Mouse (Mus musculus) urinary bladder, adult 2 months (tissue): ENCODE measurements at regions not wholly inside any gene's neighbourhood (a gene's known extent, or its start where the extent isn't known, plus 50 kb on each side); places are given as distances from the start of the nearest gene placed in this dataset.
A peak's percentile ranks its signal among the peaks of the same experiment; 100 is the strongest.

Experiments
- DNase-seq: peaks from one replicate; pipeline ENCODE4 v3.0.0; 2022; ENCODE audit warnings: low spot score

DNA sequence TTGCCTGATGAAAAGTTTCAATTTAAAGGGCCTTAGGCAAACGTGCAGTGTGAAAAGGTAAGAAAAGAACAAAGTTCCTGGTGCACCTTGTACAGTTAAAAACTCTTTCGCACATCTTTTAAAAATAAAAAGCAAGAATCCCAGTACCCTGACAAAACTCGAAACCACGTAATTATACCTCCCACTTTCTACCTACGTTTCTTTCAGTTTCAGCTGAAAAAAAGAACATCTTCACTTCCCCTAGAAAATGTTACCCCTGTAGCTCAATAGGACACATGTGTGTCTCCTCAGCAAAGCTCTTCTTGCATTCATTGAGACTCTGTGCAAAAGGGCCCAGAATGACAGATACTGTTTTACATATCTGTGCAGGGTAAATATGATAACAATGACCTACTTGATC, 113.2 kb downstream of the Spry2 start:
- DNase-seq, result no peak

DNA sequence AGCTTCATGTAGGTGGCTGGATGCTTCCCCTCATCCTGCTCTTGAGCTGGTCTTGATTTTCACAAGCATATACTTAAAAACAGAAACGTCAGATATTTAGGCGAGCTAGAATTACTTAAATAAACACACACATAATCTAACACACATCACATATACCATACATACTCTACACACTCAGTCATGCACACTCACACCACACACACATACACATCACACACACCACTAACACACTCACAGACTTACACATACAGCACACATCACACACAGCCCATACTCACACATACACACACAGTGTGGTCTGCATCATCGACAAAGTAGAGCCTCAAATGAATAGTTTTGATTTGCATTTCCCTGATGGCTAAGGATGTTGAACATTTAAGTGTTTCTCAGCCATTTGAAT, 116.9 kb downstream of the Spry2 start:
- DNase-seq, result no peak

- DNase-seq, result no peak
These were observed 117.3 kb downstream of the Spry2 start for GRCm38 (mm10) chr14:105779349-105779748.

DNA sequence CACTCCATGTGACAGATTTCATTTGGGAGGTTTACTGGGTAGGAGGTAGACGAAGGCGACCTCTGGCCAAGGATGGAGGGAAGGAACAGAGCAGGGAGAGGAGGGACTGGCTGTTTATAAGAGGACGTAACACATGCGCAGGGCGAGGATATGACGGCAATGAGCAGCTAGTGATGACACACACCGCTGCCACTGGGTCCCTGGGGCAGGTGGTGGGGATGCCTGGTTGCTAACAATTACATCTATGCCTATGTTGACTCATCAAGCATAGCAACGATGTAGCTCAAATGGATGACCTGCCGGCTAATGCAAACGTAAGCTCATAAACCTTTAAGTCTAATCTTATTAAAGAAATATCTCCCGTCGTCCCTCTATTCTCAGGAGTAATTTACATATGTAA, 122.9 kb downstream of the Spry2 start:
- no peak for DNase-seq

- DNase-seq, result no peak
These were observed 129.5 kb downstream of the Spry2 start for GRCm38 (mm10) chr14:105767100-105767499.

DNA sequence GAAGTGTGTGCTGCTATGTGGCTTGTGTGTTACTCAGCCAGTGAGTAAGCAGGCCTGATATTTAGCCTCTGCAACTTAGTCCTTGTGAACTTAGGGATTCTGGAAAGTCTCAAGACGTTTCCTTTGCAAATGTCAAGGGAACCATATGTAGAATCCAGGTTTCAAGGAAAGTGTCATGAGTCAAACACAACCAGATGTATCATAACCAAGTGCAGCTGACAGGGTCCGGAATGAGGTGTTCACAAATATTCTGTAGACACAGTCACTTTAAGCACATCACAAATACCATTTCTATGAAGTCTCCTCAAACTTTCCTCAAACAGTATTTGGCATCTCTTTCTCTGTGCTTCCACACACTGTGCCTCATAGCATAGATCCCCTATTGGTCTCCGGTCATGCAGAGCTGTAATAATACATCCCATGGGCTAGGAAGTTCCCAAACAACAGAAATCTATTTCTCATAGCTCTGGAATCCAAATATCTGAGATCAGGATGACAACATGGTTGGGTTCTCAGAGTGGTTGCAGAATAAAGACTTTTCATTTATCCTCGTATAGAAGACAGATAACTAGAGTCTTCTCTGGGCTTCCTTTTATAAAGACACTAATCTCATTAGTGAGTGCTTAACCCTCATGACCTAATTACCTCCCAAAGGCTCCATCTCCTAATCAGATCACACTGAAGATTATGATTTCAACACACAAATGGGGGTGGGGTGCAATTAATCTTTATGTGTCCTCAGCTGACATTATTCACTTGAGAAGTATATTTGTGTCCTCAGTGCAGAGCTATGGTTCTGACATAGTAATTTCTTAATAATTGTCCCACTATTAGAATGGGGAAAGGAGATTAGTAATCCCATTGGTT, 143.9 kb downstream of the Spry2 start:
- no peak for DNase-seq

- DNase-seq, result no peak
These were observed 144.9 kb downstream of the Spry2 start for GRCm38 (mm10) chr14:105751762-105752161.

GRCm38 (mm10) chr14:105744578-105744977, 152.0 kb downstream of the Spry2 start:
- DNase-seq, result no peak

DNA sequence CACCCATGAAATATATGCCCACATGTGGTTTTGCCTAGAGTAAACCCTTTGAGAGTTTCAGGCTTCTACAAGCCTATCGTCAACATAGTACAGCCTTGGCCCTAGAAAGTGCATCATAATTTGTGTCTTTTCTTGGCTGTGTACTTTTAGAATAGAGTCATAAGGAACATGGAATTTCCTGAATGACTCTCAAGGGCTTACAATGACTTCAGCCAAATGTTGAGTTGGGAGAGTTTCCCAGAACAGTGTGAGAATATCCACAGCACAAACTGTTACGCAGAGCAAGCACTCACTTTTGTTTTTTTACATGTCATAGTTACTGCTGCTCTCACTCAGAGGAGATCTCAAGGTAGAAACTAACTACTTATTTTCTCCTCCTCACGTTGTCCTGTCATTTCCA, 152.5 kb downstream of the Spry2 start:
- no peak for DNase-seq

DNA sequence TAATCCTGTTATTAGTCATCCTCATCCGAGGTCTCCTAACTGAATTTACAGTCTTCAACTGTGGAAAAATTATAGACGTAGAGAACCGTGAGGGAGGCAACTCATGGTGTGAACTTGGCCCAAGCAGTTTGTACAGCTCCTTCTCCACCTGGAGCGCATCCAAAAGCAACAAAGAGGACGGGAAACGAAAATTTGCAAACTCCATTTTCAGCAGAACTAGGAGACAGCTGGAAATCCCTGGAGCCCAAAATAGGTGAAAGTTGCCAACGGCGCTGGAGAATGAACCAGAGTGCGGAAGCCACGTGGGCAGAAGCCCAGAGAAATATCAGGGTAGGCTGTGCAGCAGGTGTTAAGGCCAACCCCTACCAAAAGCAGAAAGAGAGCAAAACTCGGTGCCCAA, 155.7 kb downstream of the Spry2 start:
- no peak for DNase-seq

GRCm38 (mm10) chr14:105738568-105738967, 158.1 kb downstream of the Spry2 start:
- DNase-seq, result no peak

DNA sequence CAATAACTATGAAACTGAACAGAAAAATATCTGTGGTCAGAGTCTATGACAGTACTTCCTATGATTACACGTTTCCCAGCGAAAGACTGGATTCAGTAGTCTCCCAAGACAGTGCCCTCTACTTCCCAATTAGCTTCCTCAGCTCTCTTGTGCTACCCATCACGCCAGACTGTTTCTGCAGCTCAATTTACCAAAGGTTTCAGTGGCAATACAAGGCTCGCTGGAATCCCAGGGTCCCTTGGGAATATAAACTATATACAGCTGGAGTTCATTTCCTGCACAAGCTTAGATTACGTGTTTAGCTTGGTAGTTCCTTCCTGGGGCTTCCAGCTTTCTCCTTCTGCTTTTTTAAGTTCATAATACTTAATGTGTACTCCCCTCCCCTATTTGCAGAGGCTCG, 160.3 kb downstream of the Spry2 start:
- no peak for DNase-seq

DNA sequence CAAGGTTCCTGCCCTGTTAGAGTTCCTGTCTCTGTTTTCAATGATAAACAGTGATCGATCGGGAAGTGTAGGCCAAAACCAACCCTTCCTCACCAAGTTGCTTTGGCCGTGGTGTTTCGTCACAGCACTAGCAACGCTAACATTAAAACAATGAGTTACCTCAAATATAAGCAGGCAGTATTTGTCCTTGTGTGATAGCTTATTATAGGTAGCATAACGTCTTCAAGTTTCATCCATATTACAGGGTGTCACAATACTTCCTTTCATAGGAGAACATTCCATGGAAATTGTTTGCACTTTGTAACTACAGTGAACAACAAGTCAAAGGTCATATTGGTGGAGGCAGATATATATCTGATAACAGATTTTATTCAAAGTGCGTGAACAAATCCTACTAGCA, 162.3 kb downstream of the Spry2 start:
- DNase-seq, result no peak

DNA sequence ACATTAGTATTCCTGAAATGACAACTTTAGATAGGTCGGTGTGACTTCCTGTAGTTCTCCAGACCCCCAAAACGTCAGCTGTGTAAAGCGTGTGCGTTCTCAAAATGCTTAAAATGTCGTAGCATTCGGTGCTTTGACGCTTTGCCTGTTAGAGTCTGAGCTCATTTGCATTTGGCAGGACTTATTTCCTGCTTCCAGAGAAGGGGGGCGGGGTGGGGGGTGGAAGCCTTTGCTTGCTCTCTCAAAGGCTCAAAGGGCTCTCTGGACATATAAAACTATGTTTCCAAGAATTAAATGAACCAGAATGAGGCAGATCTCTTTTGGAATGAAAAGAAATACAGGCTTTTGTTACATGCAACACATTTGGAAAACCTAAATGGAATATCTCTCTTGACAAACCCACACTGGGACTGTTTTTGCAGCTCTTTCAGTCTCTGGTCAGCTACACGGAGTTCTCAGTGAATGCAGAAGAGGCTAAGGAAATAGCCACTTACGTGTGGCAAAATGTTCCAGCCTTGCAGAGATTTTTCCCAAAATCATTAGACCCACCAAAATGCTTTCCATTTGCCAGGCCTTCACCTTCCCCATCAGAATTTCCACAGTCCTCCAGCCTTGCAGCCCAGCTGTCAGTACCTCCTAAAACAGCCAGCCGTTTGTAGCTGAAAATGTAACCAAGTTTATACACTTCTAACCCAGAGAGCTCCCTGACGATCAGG, 163.4 kb downstream of the Spry2 start:
- no peak for DNase-seq

DNA sequence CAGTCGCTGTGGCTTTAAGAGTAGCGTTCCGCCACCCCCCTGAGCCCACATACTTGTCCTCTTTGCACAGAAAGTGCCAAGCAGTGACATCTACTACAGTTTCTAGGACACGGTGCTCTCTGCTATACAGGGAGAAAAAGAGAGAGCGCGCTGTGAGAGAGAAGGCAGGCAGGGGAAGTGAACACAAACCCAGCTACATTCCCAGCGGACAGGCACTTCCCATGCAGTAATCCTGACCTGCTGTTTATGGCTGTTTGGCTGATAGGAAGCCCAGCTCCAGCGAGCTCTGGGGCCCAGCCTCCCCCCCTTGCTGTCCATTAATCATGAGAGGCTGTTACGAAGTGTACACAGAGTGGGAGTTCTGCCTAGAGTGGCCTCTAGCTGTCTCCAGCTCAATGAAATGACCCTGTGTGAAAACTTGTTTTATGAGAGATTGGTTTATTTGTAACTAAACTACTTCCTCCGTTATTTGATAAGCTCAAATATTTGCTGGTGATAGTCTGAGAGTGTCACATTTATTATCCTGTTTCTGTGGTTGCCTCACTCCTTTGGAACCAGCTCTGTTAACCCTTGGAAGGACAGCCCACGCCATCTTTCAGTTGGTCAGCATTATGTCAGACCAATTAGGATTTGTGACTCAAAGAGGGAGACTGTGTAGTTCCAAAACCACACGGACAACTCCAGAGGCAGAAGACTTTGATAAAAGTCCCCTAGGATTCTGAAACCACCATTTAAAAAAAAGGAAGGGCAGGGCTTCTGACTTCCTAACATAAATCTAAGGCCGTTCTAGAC, 164.2 kb downstream of the Spry2 start:
- peak; percentile 32 for DNase-seq

GRCm38 (mm10) chr14:105730786-105731185, 165.8 kb downstream of the Spry2 start:
- no peak for DNase-seq

- no peak for DNase-seq
These were observed 167.8 kb downstream of the Spry2 start for GRCm38 (mm10) chr14:105728841-105729240.

DNA sequence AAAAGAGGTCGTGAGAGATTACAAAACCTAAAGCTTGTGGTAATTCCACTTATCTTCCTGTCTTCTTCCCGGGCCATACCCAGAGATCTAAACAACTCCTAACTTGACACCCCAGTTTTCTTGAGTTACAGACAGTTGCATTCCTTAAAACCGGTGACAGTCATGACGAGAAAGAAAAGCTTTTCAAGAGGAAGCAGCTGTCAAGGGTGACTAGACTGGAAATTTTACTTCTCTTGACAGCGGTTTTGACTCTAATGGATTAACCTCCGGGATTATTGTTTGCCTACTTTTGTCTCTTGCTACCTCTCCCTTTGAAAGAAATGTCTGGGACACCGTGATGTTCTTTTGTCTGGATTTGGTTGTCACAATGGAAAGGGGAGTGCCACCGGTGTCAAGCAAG, 170.9 kb downstream of the Spry2 start:
- no peak for DNase-seq

DNA sequence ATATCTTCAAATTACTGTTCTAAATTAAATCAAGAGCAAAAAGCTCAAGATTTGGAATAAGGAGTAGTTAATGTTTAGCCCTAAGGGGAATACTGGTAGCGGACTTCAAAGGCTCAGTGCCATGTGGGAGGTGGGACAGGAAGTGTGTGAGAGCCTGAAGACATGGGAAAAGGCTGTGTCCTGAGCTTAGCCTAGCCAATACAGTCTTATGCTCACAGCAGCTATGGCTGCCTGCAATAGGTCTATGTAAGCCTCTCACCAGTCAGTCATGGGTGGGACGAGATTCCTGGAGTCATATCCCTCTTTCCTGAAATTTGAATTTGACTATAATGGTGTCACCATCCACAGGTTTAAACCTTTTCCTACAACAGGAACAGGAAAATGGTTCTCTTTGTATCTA, 173.7 kb downstream of the Spry2 start:
- DNase-seq, result no peak

DNA sequence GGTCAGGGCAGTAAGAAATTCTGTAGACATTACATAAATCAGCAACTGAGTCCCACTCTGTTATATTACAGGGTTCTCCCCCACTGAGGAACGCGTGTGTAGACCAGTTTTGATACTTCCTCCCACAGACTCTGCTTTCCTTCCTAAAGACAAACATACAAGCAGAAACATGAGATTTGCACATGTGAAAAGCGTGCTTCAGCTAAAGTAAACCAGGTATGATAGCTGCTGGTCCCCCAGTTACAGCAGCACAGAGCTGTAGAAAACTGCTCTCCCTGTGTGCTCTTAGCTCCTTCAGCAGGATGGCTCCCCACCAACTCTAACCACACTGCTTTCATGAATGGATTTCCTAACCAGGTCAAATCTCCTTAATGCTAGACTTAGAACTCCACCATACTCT, 175.0 kb downstream of the Spry2 start:
- DNase-seq, result no peak

DNA sequence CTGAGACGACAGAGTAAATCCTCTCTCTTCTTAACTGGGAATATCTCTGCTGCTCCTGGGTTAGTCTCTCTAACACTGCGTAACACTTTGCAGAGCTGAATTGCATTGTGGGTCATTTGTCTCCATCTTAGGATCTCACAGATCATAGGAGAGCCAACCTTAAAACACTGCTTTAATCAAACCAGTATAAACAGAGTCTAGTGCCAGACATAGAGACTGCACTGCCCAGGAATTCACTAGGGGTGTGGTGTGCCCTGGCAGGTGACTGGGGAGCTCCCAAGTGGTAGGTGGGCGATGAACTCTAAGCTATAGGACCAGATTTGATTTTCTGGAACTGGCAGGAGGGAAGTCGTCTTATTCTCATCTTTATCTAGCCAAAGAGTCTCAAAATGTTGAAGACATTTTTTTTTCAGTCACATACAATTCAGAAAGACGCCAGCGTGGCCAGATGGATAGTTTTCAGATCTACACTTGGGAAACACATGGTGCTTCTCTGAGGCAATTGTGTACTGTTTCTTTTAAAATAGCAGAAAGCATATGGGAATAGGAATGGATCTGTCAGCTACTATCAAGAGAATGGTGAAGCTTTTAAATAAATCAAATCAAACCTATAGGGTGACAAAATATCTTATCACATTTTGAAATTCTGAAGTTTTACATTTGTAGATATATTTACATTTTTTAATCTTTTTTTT, 175.7 kb downstream of the Spry2 start:
- DNase-seq, result no peak
